Mouse (Mus musculus): ENCODE data around the gene Invs.

- TF ChIP-seq E2F4 (IDR thresholded peaks at IDR 0.05; ENCODE audit: borderline replicate concordance, low read depth, low read length) (no peak), ELF1 (IDR thresholded peaks at IDR 0.05; ENCODE audit: low read depth, low read length) (no peak), POLR2AphosphoS5 (IDR thresholded peaks at IDR 0.05; ENCODE audit: borderline replicate concordance, low read depth, low read length) (no peak), CTCF (IDR thresholded peaks at IDR 0.05 in 2 of 3, conservative IDR thresholded peaks at IDR 0.05 in 1 of 3; ENCODE audit: control insufficient read depth in 1 of 3, insufficient read depth in 1 of 3, low read depth in 2 of 3, low read length in 3 of 3, poor library complexity in 1 of 3, severe bottlenecking in 1 of 3) (no peak)
Measured at GRCm38 (mm10) chr4:48423738-48424137, 144.2 kb downstream of the Invs start.
